Mouse (Mus musculus) intestine, embryonic 15.5 days (tissue): ENCODE results near the gene Upp2. TPM values are rescaled to one million over a fixed set of nuclear protein-coding genes. Genes with fewer than 3 reads are reported as not detected.

Experiments
- ATAC-seq: fragments of 200-750 bp; cut with Nextera tagmentation; 2 replicates; pipeline ENCODE4 v1.8.0; 2017; ENCODE audit warnings: moderate TSS enrichment, moderate library complexity
- H3K27ac ChIP-seq: fragments of 300-500 bp; sonication (generic); 2 replicates; pipeline ENCODE4 v1.5.1; 2015; ENCODE audit warnings: mild to moderate bottlenecking, inconsistent platforms
- H3K27me3 ChIP-seq: fragments of 300-500 bp; sonication (generic); replicated peaks from 2 replicates; pipeline ENCODE4 v1.6.1; 2015; ENCODE audit warnings: inconsistent platforms
- H3K36me3 ChIP-seq: fragments of 300-500 bp; sonication (generic); 2 replicates; pipeline ENCODE4 v1.6.1; 2015; ENCODE audit warnings: inconsistent platforms
- H3K4me1 ChIP-seq: fragments of 300-500 bp; sonication (generic); replicated peaks from 2 replicates; pipeline ENCODE4 v1.6.1; 2015; ENCODE audit warnings: inconsistent platforms
- H3K4me2 ChIP-seq: fragments of 300-500 bp; sonication (generic); replicated peaks from 2 replicates; pipeline ENCODE4 v1.6.1; 2015; ENCODE audit warnings: mild to moderate bottlenecking, inconsistent platforms
- H3K4me3 ChIP-seq: fragments of 300-500 bp; sonication (generic); replicated peaks from 2 replicates; pipeline ENCODE4 v1.5.1; 2015; ENCODE audit warnings: inconsistent platforms
- H3K9ac ChIP-seq: fragments of 300-500 bp; sonication (generic); 2 replicates; pipeline ENCODE4 v1.6.1; 2015; ENCODE audit warnings: inconsistent platforms
- H3K9me3 ChIP-seq: fragments of 300-500 bp; sonication (generic); 2 replicates; pipeline ENCODE4 v1.6.1; 2016; ENCODE audit warnings: inconsistent platforms
- WGBS: fragments of 180-500 bp; shearing (Covaris S2); methylation state at CpG from one replicate; pipeline ENCODE4 v1.1.7; 2015; 5-methylcytosine and 5-hydroxymethylcytosine counted together
- polyA plus RNA-seq: library from polyadenylated mRNA; unstranded; fragments of >200 nt; fragmentation: Nextera tagmentation; extraction: Ambion mirVana; gene quantifications from 2 replicates; pipeline ENCODE4 v1.2.1, GENCODE M21; 2015

Upp2 gene
- polyA plus RNA-seq, 1 experiment from 2014 or later: 5.5 TPM

DNA sequence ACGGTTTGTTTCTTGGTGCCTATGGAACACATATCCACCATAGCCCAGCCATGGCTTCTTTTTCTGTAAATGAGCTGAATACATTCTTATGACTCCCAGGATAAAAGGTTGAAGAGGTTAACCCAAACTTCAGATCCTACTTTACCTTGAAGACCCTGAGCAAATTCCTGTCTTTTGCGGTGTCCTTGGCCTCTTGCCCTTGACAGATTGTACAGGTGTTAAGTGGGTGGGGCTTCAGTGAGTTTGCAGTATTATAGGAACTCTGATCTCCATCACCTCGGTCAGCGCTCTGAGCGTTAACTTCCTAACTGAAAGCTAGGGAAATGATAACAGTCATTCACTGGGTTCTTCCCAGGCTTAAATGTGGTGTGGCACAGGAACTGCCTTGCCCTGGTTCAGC, 181.2 kb downstream of the Upp2 start:
- Histone ChIP-seq H3K4me2 (no peak overlapping the region), H3K27ac (no peak overlapping the region), H3K4me1 (no peaks in the 10 kb centered on the region), H3K9me3 (no peaks in the 10 kb centered on the region), H3K9ac (no peak overlapping the region), H3K27me3 (no peaks in the 10 kb centered on the region), H3K36me3 (no peaks in the 10 kb centered on the region), H3K4me3 (no peak overlapping the region)
- ATAC-seq: no peak
- 74% methylated on average over 5 of the region's 5 CpGs for WGBS

DNA sequence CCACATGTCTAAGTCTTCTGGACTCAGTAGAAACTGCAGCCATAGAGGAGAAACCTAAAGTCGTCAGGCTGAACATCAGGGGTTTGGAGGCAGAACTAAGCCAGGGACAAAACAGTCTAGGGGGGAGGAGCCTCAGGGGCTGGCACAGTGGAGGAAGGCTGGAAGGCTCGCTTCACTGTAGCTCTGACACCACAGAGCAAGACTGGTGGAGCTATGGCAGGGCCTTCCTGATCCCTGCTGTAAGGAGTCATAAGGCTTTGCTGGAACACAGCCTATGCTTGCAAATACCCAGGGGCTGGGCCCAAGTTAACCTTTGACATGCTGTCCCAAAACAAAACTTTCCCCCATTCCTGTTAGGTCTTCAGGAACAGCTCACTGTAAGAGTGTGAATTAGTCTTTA, 185.8 kb downstream of the Upp2 start:
- H3K36me3 ChIP-seq: no peaks in the 10 kb centered on the region
- no peak overlapping the region for H3K4me3 ChIP-seq
- no peak overlapping the region for H3K9ac ChIP-seq
- H3K9me3 ChIP-seq: no peaks in the 10 kb centered on the region
- H3K27ac ChIP-seq: no peak overlapping the region
- no peaks in the 10 kb centered on the region for H3K27me3 ChIP-seq
- no peak for ATAC-seq
- no peaks in the 10 kb centered on the region for H3K4me1 ChIP-seq
- no peak overlapping the region for H3K4me2 ChIP-seq
- 42% methylated on average over 2 of the region's 2 CpGs for WGBS

DNA sequence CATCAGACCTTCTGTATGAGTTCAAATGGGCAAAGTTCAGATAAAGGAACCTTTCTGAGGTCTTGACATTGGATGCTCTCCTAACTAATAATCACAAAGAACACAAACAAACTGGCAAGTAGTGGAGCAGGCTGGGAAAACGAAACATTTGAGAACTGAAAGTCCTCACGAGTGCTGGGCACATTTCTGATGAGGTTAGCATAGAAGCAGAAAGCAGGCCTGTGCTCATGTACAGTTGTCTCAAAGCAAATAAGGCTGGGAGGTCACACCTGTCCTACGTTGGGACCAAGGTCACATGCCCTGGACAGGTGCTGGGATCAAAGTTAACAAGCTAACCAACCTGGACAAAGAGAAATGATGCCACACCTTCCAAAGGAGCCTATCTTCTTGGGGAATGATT, 187.6 kb downstream of the Upp2 start:
- Histone ChIP-seq H3K36me3 (no peaks in the 10 kb centered on the region), H3K4me2 (no peak overlapping the region), H3K9me3 (no peaks in the 10 kb centered on the region), H3K9ac (no peak overlapping the region), H3K4me3 (no peak overlapping the region), H3K27me3 (no peaks in the 10 kb centered on the region), H3K27ac (no peak overlapping the region), H3K4me1 (no peaks in the 10 kb centered on the region)
- WGBS: 66% methylated on average over 3 of the region's 3 CpGs
- ATAC-seq: no peak

DNA sequence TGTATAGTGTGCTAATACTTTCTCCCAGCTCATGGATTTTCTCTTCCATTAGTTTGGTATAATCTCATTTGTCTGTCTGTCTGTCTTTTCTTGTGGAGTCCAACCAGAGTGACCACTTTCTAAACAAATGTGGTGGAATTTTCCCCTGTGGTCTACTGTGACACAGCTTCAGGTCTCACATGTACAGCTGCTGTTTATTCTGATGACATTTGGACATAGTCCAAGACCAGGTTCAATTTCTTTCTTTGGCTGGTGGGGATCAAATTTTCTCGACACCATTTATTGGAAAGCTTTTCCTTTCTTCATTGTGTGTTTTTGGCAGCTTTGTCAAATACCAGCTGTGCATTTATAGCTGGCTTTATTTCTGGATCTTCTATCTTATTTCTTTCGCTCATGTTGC, 191.0 kb downstream of the Upp2 start:
- no peak overlapping the region for H3K4me3 ChIP-seq
- 77% methylated on average over 2 of the region's 2 CpGs for WGBS
- H3K4me1 ChIP-seq: no peaks in the 10 kb centered on the region

DNA sequence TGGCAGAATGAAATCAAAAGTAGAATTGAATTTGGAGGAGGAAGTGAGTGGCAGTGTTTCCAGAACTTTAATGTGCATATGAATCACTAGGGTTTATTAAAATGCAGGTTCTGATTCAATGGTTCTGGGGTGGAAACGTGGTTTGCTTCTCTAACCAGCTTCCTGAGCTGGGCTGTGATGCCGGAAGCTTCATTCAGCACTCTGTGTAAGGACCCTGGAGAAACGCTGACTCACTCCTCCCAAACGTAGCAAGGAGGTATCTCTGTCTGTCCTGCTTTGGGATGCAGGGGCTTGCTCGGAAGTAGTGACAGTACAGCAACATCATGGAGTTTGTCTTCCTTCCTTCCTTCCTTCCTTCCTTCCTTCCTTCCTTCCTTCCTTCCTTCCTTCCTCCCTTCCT, 192.6 kb downstream of the Upp2 start:
- H3K36me3 ChIP-seq: no peaks in the 10 kb centered on the region
- WGBS: 68% methylated on average over 5 of the region's 5 CpGs
- no peak overlapping the region for H3K4me3 ChIP-seq
- H3K9me3 ChIP-seq: no peaks in the 10 kb centered on the region
- no peak overlapping the region for H3K4me2 ChIP-seq
- no peak for ATAC-seq
- no peaks in the 10 kb centered on the region for H3K4me1 ChIP-seq
- H3K27ac ChIP-seq: no peak overlapping the region
- no peak overlapping the region for H3K9ac ChIP-seq
- H3K27me3 ChIP-seq: no peaks in the 10 kb centered on the region

More for the DNA sequence above, 191.0 kb downstream of the Upp2 start:
- ATAC-seq: no peak
- no peaks in the 10 kb centered on the region for H3K9me3 ChIP-seq
- no peaks in the 10 kb centered on the region for H3K36me3 ChIP-seq
- no peaks in the 10 kb centered on the region for H3K27me3 ChIP-seq
- H3K9ac ChIP-seq: no peak overlapping the region
- no peak overlapping the region for H3K4me2 ChIP-seq
- no peak overlapping the region for H3K27ac ChIP-seq

DNA sequence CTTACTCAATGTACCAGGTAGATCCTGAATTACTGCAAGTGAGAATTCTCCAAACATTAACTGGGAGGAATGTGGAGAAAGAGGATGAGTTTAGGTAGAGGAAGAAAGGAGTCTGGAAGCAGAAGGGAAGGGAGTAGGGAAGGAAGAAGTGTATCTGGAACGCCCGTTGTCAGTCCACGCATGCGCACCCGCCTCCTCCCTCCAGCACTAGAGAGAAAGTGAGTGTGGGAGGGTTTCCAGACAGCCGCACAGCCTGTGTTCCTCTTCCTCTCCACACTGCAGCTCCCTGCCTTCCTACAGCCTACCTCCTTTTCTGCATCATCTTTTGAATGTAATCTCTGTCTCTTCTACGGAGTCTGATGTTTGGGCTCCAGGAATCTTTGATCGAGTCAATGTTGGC, 198.0 kb downstream of the Upp2 start:
- Histone ChIP-seq H3K4me1 (no peaks in the 10 kb centered on the region), H3K27ac (no peak overlapping the region), H3K9ac (no peak overlapping the region), H3K36me3 (no peaks in the 10 kb centered on the region), H3K27me3 (no peaks in the 10 kb centered on the region), H3K9me3 (no peaks in the 10 kb centered on the region), H3K4me2 (no peak overlapping the region), H3K4me3 (no peak overlapping the region)
- no peak for ATAC-seq
- WGBS: 88% methylated on average over 8 of the region's 8 CpGs

DNA sequence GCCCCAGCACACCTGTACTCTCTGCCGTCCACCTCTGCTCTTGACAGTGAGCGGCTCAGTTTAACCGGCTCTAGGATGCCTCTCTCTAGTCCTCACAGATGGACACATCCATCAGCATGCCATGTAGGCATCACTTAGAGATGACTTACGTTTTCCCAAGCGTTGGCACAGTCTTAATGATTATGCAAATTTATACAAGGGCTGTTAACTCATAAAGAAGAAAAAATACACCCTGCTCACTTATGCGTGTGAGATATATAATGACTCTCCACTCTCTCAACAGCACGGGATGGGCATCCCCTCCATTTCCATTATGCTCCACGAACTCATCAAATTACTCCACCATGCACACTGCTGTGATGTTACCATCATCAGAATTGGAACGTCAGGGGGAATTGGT, 206.7 kb downstream of the Upp2 start:
- no peaks in the 10 kb centered on the region for H3K27me3 ChIP-seq
- no peak overlapping the region for H3K4me3 ChIP-seq
- H3K4me1 ChIP-seq: no peaks in the 10 kb centered on the region
- 87% methylated on average over 9 of the region's 9 CpGs for WGBS
- no peak overlapping the region for H3K4me2 ChIP-seq
- ATAC-seq: no peak
- no peak overlapping the region for H3K9ac ChIP-seq
- H3K9me3 ChIP-seq: no peaks in the 10 kb centered on the region
- H3K27ac ChIP-seq: no peak overlapping the region
- no peaks in the 10 kb centered on the region for H3K36me3 ChIP-seq

DNA sequence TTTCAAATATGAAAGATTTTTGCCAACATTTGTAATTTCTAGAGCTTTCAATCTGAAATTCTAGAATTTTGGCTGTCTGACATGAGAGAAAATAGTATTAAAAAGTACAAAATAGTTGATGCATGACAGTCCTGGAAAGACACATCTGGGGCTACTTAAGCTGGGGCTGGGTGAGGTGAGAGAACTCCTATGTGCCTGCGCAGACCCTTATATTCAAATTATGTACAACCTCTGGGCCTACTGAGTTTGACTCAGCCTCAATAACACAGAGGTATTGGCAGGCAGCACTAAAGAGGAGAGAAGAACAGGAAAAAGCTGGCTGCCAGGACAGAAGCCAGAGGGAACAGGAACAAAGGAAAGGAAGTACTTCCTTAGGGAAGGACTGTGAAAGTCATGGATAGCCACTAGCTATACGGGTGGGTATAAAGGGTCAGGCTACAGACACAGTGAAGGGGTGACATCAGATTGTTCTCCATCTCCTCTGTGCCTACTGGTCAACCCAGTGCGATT, 211.9 kb downstream of the Upp2 start:
- no peak overlapping the region for H3K9ac ChIP-seq
- no peaks in the 10 kb centered on the region for H3K27me3 ChIP-seq
- H3K9me3 ChIP-seq: no peaks in the 10 kb centered on the region
- no peak overlapping the region for H3K27ac ChIP-seq
- WGBS: 81% methylated on average over 3 of the region's 3 CpGs
- ATAC-seq: no peak
- H3K4me1 ChIP-seq: no peaks in the 10 kb centered on the region
- H3K4me2 ChIP-seq: no peak overlapping the region
- H3K36me3 ChIP-seq: no peaks in the 10 kb centered on the region
- no peak overlapping the region for H3K4me3 ChIP-seq

DNA sequence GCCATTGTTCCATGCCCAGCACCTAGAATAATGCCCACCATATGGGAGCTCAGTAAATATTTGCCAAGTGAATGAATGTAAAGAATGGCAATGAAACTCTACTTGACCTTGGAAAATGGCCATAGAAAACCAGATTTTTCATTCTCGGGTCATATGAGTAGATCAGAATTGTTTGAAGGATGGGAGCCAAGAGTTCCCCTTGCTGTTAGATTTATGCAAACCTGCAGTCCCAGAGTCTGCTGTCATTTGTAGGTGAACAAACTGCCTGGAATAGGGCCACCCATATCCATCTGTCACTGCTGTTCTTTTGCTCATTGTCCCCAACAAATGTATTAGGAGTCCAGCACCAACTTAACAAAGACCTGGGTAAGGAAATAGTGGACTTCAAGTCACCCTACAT, 216.4 kb downstream of the Upp2 start:
- WGBS: 43% methylated on average over 1 of the region's 1 CpGs
- Histone ChIP-seq H3K27ac (no peak overlapping the region), H3K4me2 (no peak overlapping the region), H3K4me3 (no peak overlapping the region), H3K27me3 (no peaks in the 10 kb centered on the region), H3K9me3 (no peaks in the 10 kb centered on the region), H3K9ac (no peak overlapping the region), H3K4me1 (no peaks in the 10 kb centered on the region), H3K36me3 (no peaks in the 10 kb centered on the region)
- no peak for ATAC-seq

DNA sequence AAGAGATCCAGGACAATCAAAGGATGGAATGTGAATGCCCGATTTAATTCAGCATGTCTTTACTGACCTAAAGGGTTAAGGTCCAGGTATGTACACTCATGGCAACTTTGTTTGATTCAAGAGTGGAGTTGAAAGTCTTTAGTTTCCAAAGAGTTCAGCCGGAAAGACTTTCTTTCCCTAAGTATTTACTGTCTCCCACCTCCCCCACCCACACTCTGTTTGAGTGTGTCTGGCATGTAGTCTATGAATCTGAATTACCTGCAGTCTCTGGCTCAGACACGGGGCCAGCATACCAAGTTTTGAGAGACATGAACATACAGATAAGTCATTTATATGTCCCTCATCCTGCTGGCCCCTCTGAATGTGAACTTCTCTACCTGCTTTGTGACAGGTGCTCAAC, 219.1 kb downstream of the Upp2 start:
- Histone ChIP-seq H3K4me2 (no peak overlapping the region), H3K27me3 (no peaks in the 10 kb centered on the region), H3K9me3 (no peaks in the 10 kb centered on the region), H3K9ac (no peak overlapping the region), H3K36me3 (no peaks in the 10 kb centered on the region), H3K4me3 (no peak overlapping the region), H3K4me1 (no peaks in the 10 kb centered on the region), H3K27ac (no peak overlapping the region)
- WGBS: 47% methylated on average over 3 of the region's 3 CpGs
- ATAC-seq: no peak

DNA sequence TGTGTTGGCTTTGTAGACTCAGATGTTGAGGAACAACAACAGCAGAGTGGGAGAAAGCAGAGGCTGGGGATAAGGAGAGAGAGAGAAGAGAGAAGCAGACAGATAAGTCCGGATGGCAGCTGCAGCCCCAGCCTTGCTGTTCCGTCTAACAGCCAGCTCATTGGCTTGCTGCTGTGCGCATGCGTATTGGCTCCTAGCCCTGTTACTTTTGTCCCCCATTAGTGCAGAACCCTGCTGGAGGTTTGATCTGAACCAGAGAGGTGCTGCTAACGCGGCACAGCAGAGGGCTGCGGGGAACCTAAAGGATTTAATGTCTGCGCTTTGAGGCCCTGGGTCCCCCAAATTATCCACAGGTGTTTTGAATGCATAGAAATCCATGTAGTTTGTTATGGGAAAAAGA, 219.6 kb downstream of the Upp2 start:
- Histone ChIP-seq H3K4me3 (no peak overlapping the region), H3K9ac (no peak overlapping the region), H3K4me1 (no peaks in the 10 kb centered on the region), H3K9me3 (no peaks in the 10 kb centered on the region), H3K27me3 (no peaks in the 10 kb centered on the region), H3K4me2 (no peak overlapping the region), H3K27ac (no peak overlapping the region), H3K36me3 (no peaks in the 10 kb centered on the region)
- WGBS: 69% methylated on average over 8 of the region's 8 CpGs
- ATAC-seq: no peak

DNA sequence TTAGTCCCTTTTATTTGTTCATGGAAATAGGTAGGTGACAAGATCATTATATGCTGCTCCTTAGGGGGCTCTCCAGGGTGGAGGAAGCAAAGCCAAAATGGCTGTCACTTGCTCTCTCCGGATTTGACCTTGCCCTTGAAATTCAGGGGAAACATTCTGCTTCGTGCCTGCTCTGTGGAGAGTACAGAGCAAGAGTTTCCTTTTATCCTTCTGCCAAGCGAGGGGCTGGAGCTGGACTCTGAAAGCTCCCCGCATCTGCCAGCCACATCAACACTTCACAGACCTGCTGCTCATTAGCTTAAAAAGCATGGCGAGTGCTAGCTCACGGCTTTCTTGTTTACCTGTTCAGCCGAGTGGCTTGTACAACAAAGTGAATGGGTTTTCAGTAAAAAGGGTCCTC, 220.3 kb downstream of the Upp2 start:
- no peaks in the 10 kb centered on the region for H3K27me3 ChIP-seq
- 53% methylated on average over 7 of the region's 7 CpGs for WGBS

DNA sequence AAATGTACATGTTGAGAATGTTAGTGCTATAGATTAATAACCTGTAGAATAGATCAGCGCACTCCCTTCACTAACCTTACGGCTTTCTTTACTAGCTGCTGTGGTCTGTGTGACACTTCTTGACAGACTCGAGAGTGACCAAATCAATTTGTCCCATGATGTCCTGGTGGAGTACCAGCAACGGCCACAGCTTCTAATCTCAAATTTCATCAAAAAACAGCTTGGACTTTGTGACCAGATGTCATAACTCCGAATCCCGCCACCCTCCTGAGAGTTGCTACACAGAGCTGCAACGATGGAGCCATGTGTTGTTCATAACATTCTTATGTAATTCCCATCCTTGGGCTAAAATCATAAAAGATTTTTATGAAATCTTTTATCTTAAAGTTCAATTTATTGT, 222.8 kb downstream of the Upp2 start:
- Histone ChIP-seq H3K27me3 (no peaks in the 10 kb centered on the region), H3K4me3 (no peak overlapping the region), H3K27ac (no peak overlapping the region), H3K4me1 (no peaks in the 10 kb centered on the region), H3K36me3 (no peaks in the 10 kb centered on the region), H3K4me2 (no peak overlapping the region), H3K9ac (no peak overlapping the region), H3K9me3 (no peaks in the 10 kb centered on the region)
- ATAC-seq: no peak
- WGBS: 83% methylated on average over 7 of the region's 7 CpGs

More for the DNA sequence above, 220.3 kb downstream of the Upp2 start:
- no peak overlapping the region for H3K9ac ChIP-seq
- no peaks in the 10 kb centered on the region for H3K4me1 ChIP-seq
- ATAC-seq: no peak
- H3K27ac ChIP-seq: no peak overlapping the region
- no peak overlapping the region for H3K4me2 ChIP-seq
- no peaks in the 10 kb centered on the region for H3K9me3 ChIP-seq
- H3K4me3 ChIP-seq: no peak overlapping the region
- no peaks in the 10 kb centered on the region for H3K36me3 ChIP-seq

DNA sequence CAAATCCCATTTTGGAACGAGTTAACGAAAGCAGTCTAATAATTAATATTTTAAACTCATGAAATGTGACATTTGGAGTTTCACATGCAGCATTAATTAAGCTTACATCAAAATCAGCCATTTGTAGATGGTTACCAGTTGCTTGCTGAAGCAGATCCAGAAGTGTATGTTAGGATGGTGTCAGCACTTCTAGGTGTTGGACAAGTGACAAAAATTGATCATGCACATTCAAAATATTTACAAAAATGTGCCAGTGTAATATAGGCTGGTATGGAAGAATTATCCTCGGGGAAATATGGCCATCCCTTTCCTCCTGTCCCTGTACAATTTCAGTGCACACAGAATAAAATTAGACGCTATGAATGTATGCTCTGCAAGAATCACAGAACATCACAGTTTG, 223.3 kb downstream of the Upp2 start:
- WGBS: 87% methylated on average over 4 of the region's 4 CpGs
- H3K4me2 ChIP-seq: no peak overlapping the region
- H3K4me1 ChIP-seq: no peaks in the 10 kb centered on the region
- H3K9me3 ChIP-seq: no peaks in the 10 kb centered on the region
- H3K9ac ChIP-seq: no peak overlapping the region
- H3K36me3 ChIP-seq: no peaks in the 10 kb centered on the region
- no peaks in the 10 kb centered on the region for H3K27me3 ChIP-seq
- H3K27ac ChIP-seq: no peak overlapping the region
- ATAC-seq: no peak
- H3K4me3 ChIP-seq: no peak overlapping the region
